Mouse (Mus musculus) heart, adult 2 months (tissue): Measurements from ENCODE around the gene Gm3233.
"Not testable (repeated sequence)": the region's sequence is repeated elsewhere in the genome, so short reads cannot be mapped to it uniquely, and the experiment has no call there.

ENCODE experiments used
- CTCF ChIP-seq: fragments of 200-600 bp; IDR thresholded peaks from 2 replicates; pipeline ENCODE4 v1.8.1; 2022; ENCODE audit warnings: antibody characterized with exemption, mild to moderate bottlenecking, moderate library complexity
- EP300 ChIP-seq: fragments of 200-500 bp; IDR thresholded peaks from 2 replicates; pipeline ENCODE4 v1.6.1; 2011; ENCODE audit warnings: low read depth, low read length, control low read depth; ENCODE audit not compliant: insufficient read depth
- POLR2A ChIP-seq: fragments of 200-500 bp; IDR thresholded peaks from 2 replicates; pipeline ENCODE4 v1.6.1; 2011; ENCODE audit warnings: mild to moderate bottlenecking, low read depth, low read length, control low read depth; ENCODE audit not compliant: insufficient read depth

DNA sequence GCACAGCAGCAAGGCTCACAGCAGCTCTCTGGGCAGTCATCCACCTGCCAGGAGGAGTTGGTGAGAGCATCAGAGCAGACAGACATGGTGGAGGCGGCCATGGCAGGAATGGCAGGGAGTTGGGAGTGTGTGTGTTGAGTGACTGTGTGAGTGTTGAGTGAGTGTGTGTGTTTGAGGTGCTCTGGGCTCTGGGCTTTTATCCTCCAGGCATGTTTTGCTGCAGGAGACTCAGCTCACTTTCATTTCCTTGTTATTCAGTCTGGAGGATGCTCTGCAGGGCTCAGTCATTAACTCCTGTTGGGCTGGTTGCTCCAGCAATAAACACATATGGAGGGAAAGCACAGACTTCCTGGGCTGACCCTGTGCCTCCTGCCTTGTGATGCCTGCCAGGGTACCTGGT is 17.4 kb upstream of the Gm3233 start, which contains the start of gene Gm7138:
- not testable (repeated sequence) for TF ChIP-seq CTCF, POLR2A, EP300
